Mouse (Mus musculus) cerebellum, adult 2 months (tissue): ENCODE results near the gene Snapc2. TPM values are rescaled to one million over a fixed set of nuclear protein-coding genes. Genes with fewer than 3 reads are reported as not detected.

Experiments
- DNase-seq, 2 experiments: peaks; one replicate each; pipeline ENCODE4 v3.0.0; 2021
- H3K27ac ChIP-seq: fragments of 200-500 bp; 2 replicates; pipeline ENCODE4 v1.5.1; 2012; ENCODE audit warnings: low read length, control low read depth, inconsistent platforms; ENCODE audit not compliant: insufficient read depth
- H3K27me3 ChIP-seq: fragments of 200-500 bp; 2 replicates; pipeline ENCODE4 v1.6.1; 2012; ENCODE audit warnings: inconsistent platforms, mild to moderate bottlenecking, low read length, moderate library complexity; ENCODE audit not compliant: control insufficient read depth, insufficient read depth
- H3K4me1 ChIP-seq: fragments of 200-500 bp; 2 replicates; pipeline ENCODE4 v1.6.1; 2011; ENCODE audit warnings: low read length; ENCODE audit not compliant: control insufficient read depth, insufficient read depth
- H3K4me3 ChIP-seq: fragments of 200-500 bp; replicated peaks from 2 replicates; pipeline ENCODE3; 2011; ENCODE audit warnings: mild to moderate bottlenecking, low read depth, low read length, control low read depth; ENCODE audit not compliant: insufficient read depth
- CTCF ChIP-seq: fragments of 200-500 bp; IDR thresholded peaks from 2 replicates; pipeline ENCODE4 v1.5.1; 2011; ENCODE audit warnings: low read depth, mild to moderate bottlenecking, control low read depth, low read length, moderate library complexity, borderline replicate concordance; ENCODE audit not compliant: insufficient read depth
- POLR2A ChIP-seq: fragments of 200-500 bp; IDR thresholded peaks from 2 replicates; pipeline ENCODE4 v1.6.1; 2011; ENCODE audit warnings: low read length, control low read depth, borderline replicate concordance; ENCODE audit not compliant: insufficient read depth
- WGBS: fragments of 180-500 bp; shearing (Covaris S2); methylation state at CpG from one replicate; pipeline ENCODE4 v1.1.7; 2018; 5-methylcytosine and 5-hydroxymethylcytosine counted together
- polyA plus RNA-seq: library from polyadenylated mRNA; depleted of rRNA; stranded (reverse); fragments of >200 nt; gene quantifications from 2 replicates; pipeline ENCODE4 v1.2.3, GENCODE M21; 2012

Snapc2 gene
- polyA plus RNA-seq, 1 experiment: 47.0 TPM

DNA sequence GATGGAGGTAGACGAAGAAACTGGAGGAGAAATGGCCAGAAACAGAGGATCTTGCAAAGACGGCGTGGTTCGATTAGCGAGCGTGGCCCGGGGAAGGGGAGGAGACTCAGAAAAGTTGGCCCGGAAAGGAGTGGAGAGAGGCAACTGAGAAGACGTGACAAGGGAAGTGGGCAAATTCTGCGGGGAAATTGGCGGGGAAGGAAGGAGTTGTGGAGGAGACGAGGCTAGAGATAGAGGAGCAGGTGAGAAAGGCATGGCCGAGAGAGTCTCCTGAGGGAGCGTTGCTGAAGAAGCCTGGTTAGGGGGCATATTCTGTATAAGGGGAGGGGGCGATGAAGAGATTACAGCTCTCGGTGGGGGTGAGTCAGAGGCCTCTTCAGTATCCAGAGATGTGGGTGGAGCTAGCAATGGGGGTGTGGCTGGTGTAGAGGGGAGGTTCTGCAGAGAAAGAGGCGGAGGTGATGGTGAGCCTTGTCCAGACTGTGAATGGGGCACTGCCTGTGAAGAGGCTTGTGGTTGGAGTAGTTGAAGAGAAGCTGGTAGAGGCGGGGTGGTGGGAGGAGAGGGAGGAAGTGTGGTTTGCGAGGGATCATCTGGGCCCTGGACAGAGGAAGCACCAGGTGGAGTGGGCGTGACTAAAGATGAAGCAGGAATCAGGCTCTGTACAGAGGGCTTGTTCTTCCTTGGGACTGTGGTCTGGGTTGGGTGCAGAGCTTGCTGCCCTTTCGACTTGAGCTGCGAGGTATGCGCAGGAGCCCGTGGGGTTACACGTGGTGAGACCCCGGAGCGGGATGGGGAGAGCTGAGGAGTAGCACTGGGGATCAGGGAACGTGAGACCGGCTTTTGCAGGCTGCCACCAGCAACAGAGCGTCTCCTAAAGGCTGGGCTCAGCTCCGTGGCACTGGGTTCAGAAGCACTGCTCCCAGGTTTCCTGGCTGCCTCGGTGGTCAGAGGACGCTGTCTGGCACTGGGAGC is 38.6 kb upstream of the Snapc2 start:
- H3K4me1 ChIP-seq: no peaks in the 10 kb centered on the region; the same call in none of the 2 replicates
- H3K27ac ChIP-seq: no peak overlapping the region
- no peak overlapping the region for H3K4me3 ChIP-seq
- no peak for DNase-seq
- TF ChIP-seq POLR2A (no peak), CTCF (no peak)
- no peaks in the 10 kb centered on the region for H3K27me3 ChIP-seq
- WGBS: 48% methylated on average over 33 of the region's 33 CpGs

DNA sequence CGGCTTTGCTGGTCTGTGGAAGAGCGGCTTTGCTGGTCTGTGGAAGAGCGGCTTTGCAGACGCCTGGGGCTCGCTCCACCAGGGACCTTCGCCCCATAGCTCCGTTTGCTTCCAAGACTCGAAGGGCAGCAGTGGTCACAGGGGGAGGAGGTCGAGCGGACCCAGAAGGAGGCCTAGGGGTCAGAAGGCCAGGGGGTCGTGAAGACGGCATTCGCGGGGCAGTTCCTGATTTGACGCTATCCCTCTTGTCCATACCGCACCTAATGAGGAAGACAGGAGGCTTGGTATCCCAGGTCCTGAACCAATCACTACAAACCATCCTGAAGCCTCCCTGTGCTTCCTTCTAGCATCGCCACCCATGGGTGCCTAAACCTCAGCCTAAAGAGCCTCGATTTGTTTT is 36.6 kb upstream of the Snapc2 start:
- WGBS: 3% methylated on average over 18 of the region's 18 CpGs
- Histone ChIP-seq H3K27ac (no peak overlapping the region), H3K27me3 (no peaks in the 10 kb centered on the region), H3K4me3 (peak overlapping the region; percentile 86), H3K4me1 (no peaks in the 10 kb centered on the region; the same call in none of the 2 replicates)
- TF ChIP-seq POLR2A (no peak), CTCF (no peak)
- peak in 1 of 2 experiments; percentile 48 for DNase-seq

DNA sequence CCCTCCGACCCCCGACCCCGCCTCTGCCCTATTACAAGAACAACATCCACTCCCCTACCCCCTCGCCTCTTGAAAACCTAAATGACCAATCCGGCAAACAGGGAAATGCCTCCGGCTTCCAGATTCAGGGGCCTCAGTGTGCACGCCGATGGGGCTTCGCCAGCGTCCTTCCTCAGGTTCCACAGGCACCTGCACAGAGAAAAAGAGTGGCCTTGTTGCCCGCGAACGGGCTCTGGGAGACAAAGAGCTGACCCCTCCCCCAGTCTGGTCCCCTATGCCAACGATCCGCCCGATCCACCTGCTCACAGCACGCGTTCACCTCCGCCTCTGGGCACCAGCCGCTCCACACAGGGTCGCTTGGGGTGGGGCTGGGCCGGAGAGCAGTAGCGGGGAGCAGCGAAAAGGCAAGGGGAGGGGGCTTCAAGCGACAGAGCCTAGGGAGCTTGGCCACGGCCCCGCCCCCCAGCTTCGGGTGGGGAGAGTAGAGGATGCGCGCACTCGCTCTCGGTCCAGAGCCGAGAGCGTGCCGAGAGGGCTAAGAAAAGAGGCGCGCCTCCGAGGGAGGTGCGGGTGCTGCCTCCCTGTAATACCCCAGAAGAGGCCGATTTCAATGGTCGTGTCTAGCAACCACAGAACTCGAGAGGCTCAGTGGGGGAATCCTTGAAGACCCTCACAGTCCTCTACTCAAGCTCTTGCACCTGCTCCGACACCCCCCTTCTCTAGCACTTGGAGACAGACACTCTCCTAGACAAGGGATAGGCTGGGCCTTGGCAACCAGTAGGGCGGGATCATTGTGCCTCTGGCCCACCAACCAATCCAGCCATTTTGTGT is 35.9 kb upstream of the Snapc2 start, which contains the start of gene Prr36:
TSS of gene Prr36 (minus strand) at position 669 of the 831 bp plus-strand sequence.
- peak within 1 kb of the TSS; percentile 86 for H3K4me3 ChIP-seq
- TF ChIP-seq CTCF: no peak
- TF ChIP-seq POLR2A: peak; percentile 28; the same call in 1 of the 2 replicates
- DNase-seq: peak; percentile 64 to 68
- no peaks in the 10 kb centered on the region; the same call in none of the 2 replicates for H3K4me1 ChIP-seq
- H3K27me3 ChIP-seq: no peaks in the 10 kb centered on the region
- WGBS: under 1% methylated on average over 44 of the region's 44 CpGs
- H3K27ac ChIP-seq: peak within 1 kb of the TSS; percentile 60

DNA sequence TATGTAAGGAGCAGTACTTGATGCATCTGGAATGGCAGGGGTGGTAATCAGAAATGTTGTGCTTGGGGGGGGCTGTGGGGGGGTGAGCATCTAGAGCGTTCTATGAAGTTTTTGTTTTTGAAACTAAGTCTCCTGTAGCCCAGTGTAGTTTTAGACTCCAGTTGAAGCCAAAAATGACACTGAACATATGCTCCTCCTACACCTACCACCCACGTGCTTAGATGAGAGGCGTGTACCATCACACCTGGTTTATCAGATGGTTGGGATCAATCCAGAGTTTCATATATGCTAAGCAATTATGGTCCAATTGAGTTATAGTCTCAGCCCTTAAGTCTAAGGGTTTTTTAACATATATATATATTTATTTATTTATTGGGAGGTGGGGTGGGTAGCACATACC is 33.3 kb upstream of the Snapc2 start:
- Histone ChIP-seq H3K27ac (no peak overlapping the region), H3K4me1 (no peaks in the 10 kb centered on the region), H3K27me3 (no peaks in the 10 kb centered on the region), H3K4me3 (no peak overlapping the region)
- 91% methylated on average over 3 of the region's 3 CpGs for WGBS
- no peak for DNase-seq
- TF ChIP-seq POLR2A (no peak), CTCF (no peak)

DNA sequence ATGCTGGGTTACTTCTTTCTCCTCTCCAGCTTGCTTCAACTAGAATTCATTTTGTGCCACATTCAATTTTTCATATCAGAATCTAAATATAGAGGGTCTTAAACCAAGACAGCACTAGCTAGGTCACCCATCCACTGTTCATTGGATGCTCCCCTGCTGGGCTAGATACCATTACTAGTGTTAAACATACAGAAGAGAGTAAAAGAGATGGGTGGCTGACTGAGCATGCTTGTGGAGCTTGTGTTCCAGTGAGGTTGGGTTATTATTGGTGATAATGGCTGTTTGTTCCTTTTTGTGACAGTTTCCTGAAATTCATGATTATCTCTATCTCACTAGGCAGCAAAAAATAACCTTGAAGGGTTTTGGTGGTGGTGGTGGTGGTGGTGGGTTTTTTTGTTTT is 30.8 kb upstream of the Snapc2 start:
- Histone ChIP-seq H3K27me3 (no peaks in the 10 kb centered on the region; the same call in 1 of the 2 replicates), H3K4me3 (no peak overlapping the region), H3K27ac (no peak overlapping the region), H3K4me1 (no peaks in the 10 kb centered on the region)
- DNase-seq: no peak
- no peak for TF ChIP-seq CTCF
- no peak for TF ChIP-seq POLR2A

DNA sequence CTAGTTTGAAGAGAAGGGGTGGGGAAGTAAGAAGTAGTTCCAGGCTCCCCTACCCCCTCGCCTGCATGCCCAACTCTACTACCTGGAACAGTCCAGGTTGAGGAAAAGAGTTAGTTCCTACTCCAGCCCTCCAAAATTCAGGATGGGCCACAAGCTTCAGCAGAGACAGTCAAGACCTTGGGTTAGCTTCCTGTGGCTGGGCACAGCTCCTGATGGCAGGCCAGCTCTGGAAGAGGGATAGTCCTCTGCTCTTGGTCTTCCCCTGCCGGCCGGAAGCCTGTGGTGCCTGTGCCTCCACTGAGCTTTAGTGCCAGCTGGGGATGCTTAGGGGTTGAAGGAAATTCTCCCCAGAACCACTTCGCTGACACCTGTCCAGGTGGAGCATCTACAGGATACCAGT is 26.6 kb upstream of the Snapc2 start:
- TF ChIP-seq POLR2A (no peak), CTCF (no peak)
- Histone ChIP-seq H3K27me3 (no peaks in the 10 kb centered on the region; the same call in 1 of the 2 replicates), H3K4me1 (no peaks in the 10 kb centered on the region), H3K4me3 (peak overlapping the region; percentile 22), H3K27ac (no peak overlapping the region)
- no peak for DNase-seq
- 35% methylated on average over 4 of the region's 4 CpGs for WGBS

DNA sequence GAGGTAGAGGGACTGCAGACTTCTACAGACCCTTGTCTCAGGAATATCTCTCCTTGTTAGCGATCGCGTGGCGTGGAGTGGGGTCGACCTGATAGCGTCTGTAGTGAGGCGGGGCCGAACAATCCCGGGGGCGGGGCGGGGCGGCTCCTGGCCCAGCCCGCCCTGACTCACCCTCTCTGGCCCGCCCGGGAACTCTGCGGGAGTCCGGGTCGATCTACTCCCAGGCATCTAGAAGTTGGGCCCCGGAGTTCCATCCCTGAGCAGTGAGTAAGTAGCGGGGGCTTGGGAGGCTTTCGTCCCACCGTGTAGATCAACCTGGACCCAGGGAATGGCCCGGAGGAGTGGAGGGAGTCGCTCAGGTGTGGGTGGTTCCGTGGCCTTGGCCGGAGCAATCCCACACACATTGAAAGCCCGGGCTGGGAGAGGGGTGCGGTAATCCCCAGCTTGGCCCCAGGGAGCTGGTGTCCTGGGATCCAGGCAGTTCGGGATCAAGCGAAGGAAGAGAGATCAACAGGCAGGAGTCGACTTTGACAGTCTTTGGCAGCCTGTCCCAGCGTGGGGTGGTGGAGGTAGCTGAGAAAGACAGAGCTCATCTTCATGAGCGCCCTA is 26.0 kb upstream of the Snapc2 start, which contains the start of gene Lrrc8e:
TSS of gene Lrrc8e (plus strand) at position 89 of the 609 bp plus-strand sequence.
- H3K4me3 ChIP-seq: peak within 1 kb of the TSS; percentile 22
- no peak within 1 kb of the TSS for H3K27ac ChIP-seq
- WGBS: 8% methylated on average over 33 of the region's 33 CpGs

More for the DNA sequence above, 26.0 kb upstream of the Snapc2 start, which contains the start of gene Lrrc8e:
- no peaks in the 10 kb centered on the region; the same call in 1 of the 2 replicates for H3K27me3 ChIP-seq
- H3K4me1 ChIP-seq: no peaks in the 10 kb centered on the region
- TF ChIP-seq POLR2A (no peak), CTCF (no peak)
- DNase-seq: no peak
